Mouse (Mus musculus) CH12.LX (cell line): ENCODE measurements around the gene Bnipl. TPM values are rescaled to one million over a fixed set of nuclear protein-coding genes. Genes with fewer than 3 reads are reported as not detected.

Experiments
- DNase-seq: peaks from one replicate; pipeline ENCODE4 v3.0.0-alpha.2; 2013; ENCODE audit errors: extremely low read depth
- H3K27ac ChIP-seq: 2 replicates; pipeline ENCODE4 v1.5.1; 2012; ENCODE audit warnings: low read depth, mild to moderate bottlenecking, control low read depth, moderate library complexity; ENCODE audit not compliant: insufficient read depth
- H3K27me3 ChIP-seq: replicated peaks from 2 replicates; pipeline ENCODE3; 2012; ENCODE audit warnings: inconsistent platforms
- H3K36me3 ChIP-seq, 2 experiments: replicated peaks in 1 of 2; 2 replicates each; pipeline versions ENCODE3 to v1.6.1; 2012; ENCODE audit warnings: inconsistent platforms in 1 of 2, low read length in 1 of 2, mild to moderate bottlenecking in 1 of 2, mixed read lengths in 1 of 2, moderate library complexity in 1 of 2; ENCODE audit not compliant: control insufficient read depth in 1 of 2, insufficient read depth in 1 of 2
- H3K4me1 ChIP-seq, 2 experiments: 2 replicates each; pipeline ENCODE4 v1.6.1; 2012; ENCODE audit warnings: inconsistent platforms in 1 of 2, moderate library complexity in 1 of 2; ENCODE audit not compliant: insufficient read depth in 2 of 2, control insufficient read depth in 1 of 2
- H3K4me2 ChIP-seq: 2 replicates; pipeline ENCODE4 v1.6.1; 2012; ENCODE audit warnings: low read depth, mild to moderate bottlenecking, control low read depth; ENCODE audit not compliant: poor library complexity, insufficient read depth, severe bottlenecking
- H3K4me3 ChIP-seq, 3 experiments: fragments of 150-350 bp in 1 of 3; sonication (generic) in 1 of 3; replicated peaks in 1 of 3; 2 replicates each; pipeline versions ENCODE3 to v1.5.1; 2011 to 2012; ENCODE audit warnings: low read depth in 2 of 3, low read length in 2 of 3, mild to moderate bottlenecking in 2 of 3, moderate library complexity in 2 of 3, control low read depth in 1 of 3, improper control_type of control experiment in 1 of 3, inconsistent platforms in 1 of 3, mixed read lengths in 1 of 3; ENCODE audit not compliant: poor library complexity in 1 of 3
- H3K79me2 ChIP-seq: replicated peaks from 2 replicates; pipeline ENCODE4 v1.6.1; 2012; ENCODE audit warnings: mild to moderate bottlenecking, moderate library complexity; ENCODE audit not compliant: control insufficient read depth, poor library complexity, insufficient read depth, severe bottlenecking; ENCODE audit errors: extremely low read depth
- H3K9ac ChIP-seq: 2 replicates; pipeline ENCODE4 v1.6.1; 2012; ENCODE audit warnings: low read depth, mild to moderate bottlenecking, control low read depth, moderate library complexity; ENCODE audit not compliant: insufficient read depth
- H3K9me3 ChIP-seq: replicated peaks from 2 replicates; pipeline ENCODE3; 2012; ENCODE audit warnings: low read length, inconsistent platforms, mixed read lengths
- BHLHE40 ChIP-seq: IDR thresholded peaks from 2 replicates; pipeline ENCODE4 v1.6.1; 2011; ENCODE audit warnings: mild to moderate bottlenecking, low read depth, low read length, improper control_type of control experiment
- CHD1 ChIP-seq: IDR thresholded peaks from 2 replicates; pipeline ENCODE4 v1.6.1; 2012; ENCODE audit warnings: low read depth, low read length, improper control_type of control experiment, inconsistent platforms
- CHD2 ChIP-seq: IDR thresholded peaks from 2 replicates; pipeline ENCODE4 v1.6.1; 2011; ENCODE audit warnings: low read length, improper control_type of control experiment
- CTCF ChIP-seq, 2 experiments: IDR thresholded peaks in 1 of 2; conservative IDR thresholded peaks in 1 of 2; 2 replicates each; pipeline ENCODE4 v1.5.1; 2011 to 2012; ENCODE audit warnings: low read depth in 2 of 2, low read length in 2 of 2, improper control_type of control experiment in 1 of 2, inconsistent platforms in 1 of 2, mild to moderate bottlenecking in 1 of 2, moderate library complexity in 1 of 2
- ELF1 ChIP-seq: IDR thresholded peaks from 2 replicates; pipeline ENCODE4 v1.6.1; 2014; ENCODE audit warnings: low read depth, mild to moderate bottlenecking, inconsistent platforms, low read length, improper control_type of control experiment
- ETS1 ChIP-seq: conservative IDR thresholded peaks from 2 replicates; pipeline ENCODE4 v1.6.1; 2012; ENCODE audit warnings: low read depth, mild to moderate bottlenecking, inconsistent platforms, low read length, improper control_type of control experiment, moderate library complexity
- GABPA ChIP-seq: IDR thresholded peaks from 2 replicates; pipeline ENCODE4 v1.6.1; 2012; ENCODE audit warnings: low read depth, low read length, improper control_type of control experiment, inconsistent platforms; ENCODE audit not compliant: insufficient replicate concordance
- JUN ChIP-seq: IDR thresholded peaks from 2 replicates; pipeline ENCODE4 v1.6.1; 2011; ENCODE audit warnings: low read depth, mild to moderate bottlenecking, low read length, improper control_type of control experiment, moderate library complexity; ENCODE audit not compliant: insufficient read depth
- KAT2A ChIP-seq: IDR thresholded peaks from 2 replicates; pipeline ENCODE4 v1.6.1; 2012; ENCODE audit warnings: low read length, improper control_type of control experiment, inconsistent platforms; ENCODE audit not compliant: insufficient replicate concordance
- MAX ChIP-seq: IDR thresholded peaks from 2 replicates; pipeline ENCODE4 v1.6.1; 2011; ENCODE audit warnings: low read length, improper control_type of control experiment
- MAZ ChIP-seq: IDR thresholded peaks from 2 replicates; pipeline ENCODE4 v1.6.1; 2012; ENCODE audit warnings: low read depth, mild to moderate bottlenecking, inconsistent platforms, low read length, improper control_type of control experiment, moderate library complexity
- MEF2A ChIP-seq: IDR thresholded peaks from 2 replicates; pipeline ENCODE4 v1.6.1; 2014; ENCODE audit warnings: low read depth, mild to moderate bottlenecking, inconsistent platforms, low read length, improper control_type of control experiment, borderline replicate concordance
- MYC ChIP-seq: IDR thresholded peaks from 2 replicates; pipeline ENCODE4 v1.6.1; 2011; ENCODE audit warnings: low read depth, mild to moderate bottlenecking, improper control_type of control experiment, low read length
- NELFE ChIP-seq: IDR thresholded peaks from 2 replicates; pipeline ENCODE4 v1.6.1; 2011; ENCODE audit warnings: low read depth, low read length, improper control_type of control experiment
- NRF1 ChIP-seq: IDR thresholded peaks from 2 replicates; pipeline ENCODE4 v1.6.1; 2014; ENCODE audit warnings: low read depth, mild to moderate bottlenecking, inconsistent platforms, low read length, improper control_type of control experiment, moderate library complexity
- PAX5 ChIP-seq: IDR thresholded peaks from 2 replicates; pipeline ENCODE4 v1.6.1; 2012; ENCODE audit warnings: low read length, inconsistent platforms, mixed read lengths
- POLR2A ChIP-seq: IDR thresholded peaks from 2 replicates; pipeline ENCODE4 v1.6.1; 2011; ENCODE audit warnings: low read depth, mild to moderate bottlenecking, improper control_type of control experiment, low read length
- POLR2AphosphoS2 ChIP-seq: IDR thresholded peaks from 2 replicates; pipeline ENCODE4 v1.6.1; 2011; ENCODE audit warnings: low read depth, low read length, improper control_type of control experiment
- SMC3 ChIP-seq: IDR thresholded peaks from 2 replicates; pipeline ENCODE4 v1.6.1; 2011; ENCODE audit warnings: low read depth, low read length, improper control_type of control experiment
- TBP ChIP-seq: conservative IDR thresholded peaks from 2 replicates; pipeline ENCODE4 v1.6.1; 2011; ENCODE audit warnings: low read depth, low read length, improper control_type of control experiment
- TCF12 ChIP-seq: IDR thresholded peaks from 2 replicates; pipeline ENCODE4 v1.6.1; 2014; ENCODE audit warnings: low read depth, mild to moderate bottlenecking, inconsistent platforms, low read length, improper control_type of control experiment
- UBTF ChIP-seq: IDR thresholded peaks from 2 replicates; pipeline ENCODE4 v1.6.1; 2012; ENCODE audit warnings: low read depth, mild to moderate bottlenecking, inconsistent platforms, low read length, improper control_type of control experiment, moderate library complexity
- USF2 ChIP-seq: conservative IDR thresholded peaks from 2 replicates; pipeline ENCODE4 v1.6.1; 2011; ENCODE audit warnings: low read depth, low read length, improper control_type of control experiment
- ZMIZ1 ChIP-seq: IDR thresholded peaks from 2 replicates; pipeline ENCODE4 v1.6.1; 2012; ENCODE audit warnings: low read depth, mild to moderate bottlenecking, inconsistent platforms, low read length, improper control_type of control experiment
- dilution Hi-C: fragments of 300-500 bp; cut with MboI; formaldehyde crosslinking; loops from 2 replicates; pipeline ENCODE4 v1.14.3; 2020; ENCODE audit warnings: low sequenced_read_pairs; ENCODE audit not compliant: extremely low pct_unique_long_range_greater_than_20kb, extremely low pct_ligation_motif_present
- in situ Hi-C: fragments of 300-500 bp; cut with MboI; formaldehyde crosslinking; loops from 3 replicates; pipeline ENCODE4 v1.14.3; 2019; ENCODE audit warnings: low sequenced_read_pairs, low pct_ligation_motif_present, low pct_unique_long_range_greater_than_20kb, mixed read lengths
- polyA plus RNA-seq: library from polyadenylated mRNA; unstranded; fragments of >175 nt; gene quantifications from 2 replicates; pipeline ENCODE4 v1.2.1, GENCODE M21; 2012; ENCODE audit warnings: low read depth; ENCODE audit not compliant: insufficient read length
- total RNA-seq, 2 experiments: library from RNA; depleted of rRNA; stranded (reverse); fragments of 300-350 nt in 1 of 2; fragments of >200 nt in 1 of 2; gene quantifications; 2 replicates each; pipeline ENCODE4 v1.2.3; 2012 to 2014

Bnipl gene
- total and polyA plus RNA-seq, 3 experiments, result 0.33 TPM; not detected in 2

- TF ChIP-seq NELFE (no peak), MAZ (no peak), JUN (no peak), CHD1 (no peak), BHLHE40 (no peak), MAX (no peak), MEF2A (no peak), UBTF (no peak), GABPA (no peak), SMC3 (no peak), KAT2A (no peak), CHD2 (no peak), NRF1 (no peak), USF2 (no peak), TCF12 (no peak), CTCF (conservative IDR thresholded peaks at IDR 0.05 in 1 of 2, IDR thresholded peaks at IDR 0.05 in 1 of 2; ENCODE audit: low read depth in 2 of 2, low read length in 2 of 2) (no peak), ZMIZ1 (no peak), TBP (no peak), POLR2A (no peak), MYC (no peak)
- TF ChIP-seq, all 38 proteins: peak for 0
- dilution Hi-C loops (no loop called here), in situ Hi-C loops (loop anchor here (5.0 kb wide), 1 partner anchor 137 kb away; the partner anchor contains the start of genes Lysmd1 and Scnm1)
- peaks cover 8 to 53% of the 10 kb centered on the region in 2 experiments for H3K36me3 ChIP-seq
- H3K4me2 ChIP-seq, result no peak overlapping the region
- H3K4me1 ChIP-seq, result no peaks in the 10 kb centered on the region; a peak in 1 of 4 replicates
- H3K27me3 ChIP-seq, result no peaks in the 10 kb centered on the region
- H3K79me2 ChIP-seq, result no peaks in the 10 kb centered on the region
- H3K9ac ChIP-seq, result no peak overlapping the region
- no peak for DNase-seq
- H3K27ac ChIP-seq, result no peak overlapping the region
- no peak overlapping the region for H3K4me3 ChIP-seq
- H3K9me3 ChIP-seq, result peaks cover 2% of the 10 kb centered on the region
These were observed 18.8 kb upstream of the Bnipl start for GRCm38 (mm10) chr3:95269789-95270188.

GRCm38 (mm10) chr3:95267855-95268254, 16.9 kb upstream of the Bnipl start:
- Histone ChIP-seq H3K9me3 (peaks cover 2% of the 10 kb centered on the region), H3K36me3 (peaks cover 8 to 58% of the 10 kb centered on the region in 2 experiments), H3K27me3 (no peaks in the 10 kb centered on the region), H3K79me2 (no peaks in the 10 kb centered on the region), H3K4me2 (no peak overlapping the region), H3K27ac (no peak overlapping the region), H3K4me1 (peaks cover 0 to 4% of the 10 kb centered on the region in 2 experiments; a peak in 1 of 4 replicates), H3K9ac (no peak overlapping the region), H3K4me3 (no peak overlapping the region)
- dilution Hi-C loops, result no loop called here
- TF ChIP-seq PAX5 (no peak), TCF12 (no peak), KAT2A (no peak), GABPA (no peak), ELF1 (no peak), ETS1 (no peak), POLR2AphosphoS2 (no peak), JUN (no peak), SMC3 (no peak), CHD1 (no peak), MAX (no peak)
- TF ChIP-seq, all 38 proteins: peak for 0
- no peak for DNase-seq
- in situ Hi-C loops, result loop anchor here (5.0 kb wide), 1 partner anchor 136 kb away; the partner anchor contains the start of genes Lysmd1 and Scnm1
